ENCODE assay signal across 13 mouse cellular contexts in the genomic region with DNA sequence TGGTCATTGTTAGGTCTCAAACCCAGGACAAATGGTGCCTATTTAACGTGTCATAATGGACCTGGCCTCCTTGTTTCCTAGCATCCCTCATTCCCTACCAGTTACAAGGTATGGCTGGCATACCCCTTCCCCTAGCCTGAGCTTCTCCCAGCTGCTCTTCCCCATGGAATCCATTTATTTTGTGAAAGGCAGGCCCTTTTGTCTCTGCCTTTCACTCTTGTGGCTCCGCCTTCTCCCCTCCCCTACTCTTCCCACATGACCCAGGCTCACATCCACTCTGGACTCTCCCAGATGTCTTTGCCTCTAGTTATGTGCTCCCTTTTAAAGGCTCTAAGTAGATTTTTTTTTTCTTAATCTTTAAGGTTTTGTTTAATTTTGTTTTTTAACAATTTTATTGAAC. TPM values are rescaled to one million over a fixed set of nuclear protein-coding genes. Genes with fewer than 3 reads are reported as not detected.
DNase-seq lines count a peak whose midpoint lies in the region; ATAC-seq and TF ChIP-seq lines count a peak whose summit lies in the region.
"Had no signal": no experiment of that assay in that cellular context is flagged by ENCODE, and none has a peak within 500 bp of the region (broad histone marks: within the 10 kb centered on the region; RNA-seq: fewer than 3 reads in every experiment).

No protein-coding gene starts in this region.

- H3K27ac ChIP-seq in hindbrain, embryonic 10.5 days: peak overlapping the region; percentile 77
- no peak overlapping the region for H3K27ac ChIP-seq in hindbrain, postnatal 0 days
- peak overlapping the region; percentile 79 for H3K27ac ChIP-seq in midbrain, embryonic 10.5 days (replicated peaks)
- H3K27ac ChIP-seq in midbrain, embryonic 16.5 days (ENCODE audit: low read length): no peak overlapping the region
- H3K27ac ChIP-seq in midbrain, embryonic 14.5 days (replicated peaks; ENCODE audit: low read depth, low read length): 0 out of 2 replicates have a peak overlapping the region, but pooled peaks have one; percentile 5

- DNase-seq in hindbrain, embryonic 10.5 days (ENCODE audit: low spot score): peak; percentile 39
- DNase-seq in hindbrain, postnatal 0 days (ENCODE audit: low spot score): no peak
- peak; percentile 41 for DNase-seq in midbrain, embryonic 10.5 days (ENCODE audit: low spot score)
- DNase-seq in embryo, embryonic 11 days: peak; percentile 70
- peak; percentile 35 for DNase-seq in midbrain, embryonic 14.5 days
- DNase-seq in T-cell, adult 2 months (ENCODE audit: low spot score): no peak
- no peak for DNase-seq in layer of hippocampus, postnatal 10 days (ENCODE audit: low spot score in 2 of 2)
- DNase-seq: B cell, adult 2 months; liver, postnatal 0 days had no signal

- no peaks in the 10 kb centered on the region for H3K9me3 ChIP-seq in hindbrain, embryonic 10.5 days
- H3K9me3 ChIP-seq in hindbrain, postnatal 0 days (ENCODE audit: low read length): no peaks in the 10 kb centered on the region
- no peaks in the 10 kb centered on the region for H3K9me3 ChIP-seq in midbrain, embryonic 10.5 days (replicated peaks)
- no peaks in the 10 kb centered on the region for H3K9me3 ChIP-seq in midbrain, embryonic 16.5 days (replicated peaks; ENCODE audit: control insufficient read depth, low read length, poor library complexity, severe bottlenecking)
- H3K9me3 ChIP-seq in midbrain, embryonic 14.5 days (ENCODE audit: control insufficient read depth, low read length): no peaks in the 10 kb centered on the region
- H3K9me3 ChIP-seq: heart, embryonic 12.5 days had no signal

- no peak overlapping the region for H3K4me2 ChIP-seq in hindbrain, postnatal 0 days (ENCODE audit: low read depth, low read length)
- H3K4me2 ChIP-seq in midbrain, embryonic 16.5 days (ENCODE audit: low read length): no peak overlapping the region
- H3K4me2 ChIP-seq in midbrain, embryonic 14.5 days (ENCODE audit: low read length): no peak overlapping the region
- H3K4me2 ChIP-seq: heart, embryonic 12.5 days had no signal

- WGBS in hindbrain, embryonic 10.5 days: 46% methylated on average over 2 of the region's 2 CpGs
- WGBS in hindbrain, postnatal 0 days: 39% methylated on average over 2 of the region's 2 CpGs
- WGBS in midbrain, embryonic 10.5 days: 56% methylated on average over 2 of the region's 2 CpGs
- 47% methylated on average over 2 of the region's 2 CpGs for WGBS in midbrain, embryonic 16.5 days
- WGBS in midbrain, embryonic 14.5 days: 33% methylated on average over 2 of the region's 2 CpGs

- peaks cover 47% of the 10 kb centered on the region for H3K4me1 ChIP-seq in hindbrain, embryonic 10.5 days (replicated peaks)
- peaks cover 10% of the 10 kb centered on the region; the same call in 1 of the 2 replicates for H3K4me1 ChIP-seq in hindbrain, postnatal 0 days (ENCODE audit: insufficient read depth, low read length)
- peaks cover 48% of the 10 kb centered on the region for H3K4me1 ChIP-seq in midbrain, embryonic 10.5 days
- peaks cover 33% of the 10 kb centered on the region for H3K4me1 ChIP-seq in midbrain, embryonic 16.5 days (ENCODE audit: control insufficient read depth, insufficient read depth, low read length)
- H3K4me1 ChIP-seq in midbrain, embryonic 14.5 days (ENCODE audit: control insufficient read depth, insufficient read depth, low read length): peaks cover 32% of the 10 kb centered on the region

- no peaks in the 10 kb centered on the region for H3K27me3 ChIP-seq in hindbrain, embryonic 10.5 days (ENCODE audit: insufficient read depth, poor library complexity, severe bottlenecking)
- H3K27me3 ChIP-seq in hindbrain, postnatal 0 days (ENCODE audit: insufficient read depth, low read length): no peaks in the 10 kb centered on the region
- no peaks in the 10 kb centered on the region for H3K27me3 ChIP-seq in midbrain, embryonic 10.5 days (ENCODE audit: low read depth, poor library complexity, severe bottlenecking)
- H3K27me3 ChIP-seq in midbrain, embryonic 16.5 days (ENCODE audit: control insufficient read depth, insufficient read depth, low read depth, low read length): no peaks in the 10 kb centered on the region
- no peaks in the 10 kb centered on the region for H3K27me3 ChIP-seq in midbrain, embryonic 14.5 days (ENCODE audit: control insufficient read depth, insufficient read depth, low read length)
- H3K27me3 ChIP-seq: heart, embryonic 12.5 days had no signal

- peaks cover 44% of the 10 kb centered on the region for H3K36me3 ChIP-seq in hindbrain, embryonic 10.5 days
- peaks cover 18% of the 10 kb centered on the region for H3K36me3 ChIP-seq in hindbrain, postnatal 0 days (ENCODE audit: insufficient read depth, low read length)
- peaks cover 46% of the 10 kb centered on the region for H3K36me3 ChIP-seq in midbrain, embryonic 10.5 days
- H3K36me3 ChIP-seq in midbrain, embryonic 16.5 days (ENCODE audit: control insufficient read depth, insufficient read depth, low read length): peaks cover 26% of the 10 kb centered on the region
- peaks cover 39% of the 10 kb centered on the region for H3K36me3 ChIP-seq in midbrain, embryonic 14.5 days (ENCODE audit: control insufficient read depth, insufficient read depth, low read length)

- no peak overlapping the region for H3K9ac ChIP-seq in hindbrain, postnatal 0 days (replicated peaks; ENCODE audit: low read length)
- no peak overlapping the region for H3K9ac ChIP-seq in midbrain, embryonic 16.5 days (ENCODE audit: low read depth, low read length)
- peak overlapping the region; percentile 20; the same call in 1 of the 2 replicates for H3K9ac ChIP-seq in midbrain, embryonic 14.5 days (replicated peaks; ENCODE audit: low read length)
- H3K9ac ChIP-seq: heart, embryonic 12.5 days; liver, postnatal 0 days had no signal

- TF ChIP-seq CTCF in hindbrain, postnatal 0 days (IDR thresholded peaks at IDR 0.05; ENCODE audit: low read depth): no peak

- ATAC-seq in hindbrain, postnatal 0 days: no peak
- no peak for ATAC-seq in midbrain, embryonic 16.5 days
- no peak for ATAC-seq in midbrain, embryonic 14.5 days (ENCODE audit: low FRiP score, low TSS enrichment)
- ATAC-seq: inflammation-experienced regulatory T-cells, adult 6 months; liver, postnatal 0 days had no signal

- peak overlapping the region; percentile 16 for H3K4me3 ChIP-seq in hindbrain, embryonic 10.5 days
- no peak overlapping the region for H3K4me3 ChIP-seq in hindbrain, postnatal 0 days (ENCODE audit: low read length)
- H3K4me3 ChIP-seq in midbrain, embryonic 10.5 days: peak overlapping the region; percentile 0; the same call in 1 of the 2 replicates
- no peak overlapping the region for H3K4me3 ChIP-seq in midbrain, embryonic 16.5 days (ENCODE audit: low read depth, low read length)
- H3K4me3 ChIP-seq in midbrain, embryonic 14.5 days (replicated peaks; ENCODE audit: low read depth, low read length): no peak overlapping the region
- H3K4me3 ChIP-seq: heart, embryonic 12.5 days; myocyte had no signal

RNA-seq across cellular contexts. Expression of a gene that starts 2.8 kb away (rescaled TPM):
- polyA plus RNA-seq in hindbrain, embryonic 10.5 days (2016; fragmentation: Nextera tagmentation; extraction: Ambion mirVana): 25.8 and 27.3 TPM in 2 replicates
- 17.7 and 32.4 TPM in 2 replicates for total RNA-seq in hindbrain, postnatal 0 days (2014; rRNA removed)
- polyA plus RNA-seq in hindbrain, postnatal 0 days (2015; fragmentation: Nextera tagmentation; extraction: Ambion mirVana): 19.7 and 22.5 TPM in 2 replicates
- polyA plus RNA-seq in midbrain, embryonic 10.5 days (2016; fragmentation: Nextera tagmentation; extraction: Ambion mirVana): 25.0 and 26.4 TPM in 2 replicates
- polyA plus RNA-seq in midbrain, embryonic 16.5 days (2015; fragmentation: Nextera tagmentation; extraction: Ambion mirVana): 24.5 and 25.8 TPM in 2 replicates
- polyA plus RNA-seq in midbrain, embryonic 14.5 days (2014; fragmentation: Nextera tagmentation; extraction: Ambion mirVana): 25.5 and 28.8 TPM in 2 replicates
- total RNA-seq in layer of hippocampus, postnatal 10 days (2021): 10 to 100 TPM; 13.3 to 15.4 TPM

RNA-seq across cellular contexts. Expression of a gene that starts 3.1 kb away (rescaled TPM):
- 58.8 TPM in 2 replicates for polyA plus RNA-seq in hindbrain, embryonic 10.5 days (2016; fragmentation: Nextera tagmentation; extraction: Ambion mirVana)
- total RNA-seq in hindbrain, postnatal 0 days (2014; rRNA removed): 29.5 and 36.8 TPM in 2 replicates
- 50.6 and 51.5 TPM in 2 replicates for polyA plus RNA-seq in hindbrain, postnatal 0 days (2015; fragmentation: Nextera tagmentation; extraction: Ambion mirVana)
- 60.5 and 60.9 TPM in 2 replicates for polyA plus RNA-seq in midbrain, embryonic 10.5 days (2016; fragmentation: Nextera tagmentation; extraction: Ambion mirVana)
- 37.4 and 37.9 TPM in 2 replicates for polyA plus RNA-seq in midbrain, embryonic 16.5 days (2015; fragmentation: Nextera tagmentation; extraction: Ambion mirVana)
- polyA plus RNA-seq in midbrain, embryonic 14.5 days (2014; fragmentation: Nextera tagmentation; extraction: Ambion mirVana): 42.9 and 46.1 TPM in 2 replicates
- total RNA-seq in layer of hippocampus, postnatal 10 days (2021): 10 to 100 TPM; 22.6 to 24.9 TPM

RNA-seq across cellular contexts. Expression of a gene that starts 22.8 kb away (rescaled TPM):
- 0.47 and 1.1 TPM in 2 replicates for polyA plus RNA-seq in hindbrain, embryonic 10.5 days (2016; fragmentation: Nextera tagmentation; extraction: Ambion mirVana)
- total RNA-seq in hindbrain, postnatal 0 days (2014; rRNA removed): not detected in 2 replicates
- polyA plus RNA-seq in hindbrain, postnatal 0 days (2015; fragmentation: Nextera tagmentation; extraction: Ambion mirVana): 0.19 and 0.25 TPM in 2 replicates
- polyA plus RNA-seq in midbrain, embryonic 10.5 days (2016; fragmentation: Nextera tagmentation; extraction: Ambion mirVana): 0.37 and 0.51 TPM in 2 replicates
- 0.25 and 0.58 TPM in 2 replicates for polyA plus RNA-seq in midbrain, embryonic 16.5 days (2015; fragmentation: Nextera tagmentation; extraction: Ambion mirVana)
- 0.26 and 0.47 TPM in 2 replicates for polyA plus RNA-seq in midbrain, embryonic 14.5 days (2014; fragmentation: Nextera tagmentation; extraction: Ambion mirVana)
- not detected for total RNA-seq in layer of hippocampus, postnatal 10 days (2021)
- polyA plus RNA-seq: heart, embryonic 12.5 days; inflammation-experienced regulatory T-cells, adult 6 months had no signal

RNA-seq across cellular contexts. Expression of a gene that starts 37.2 kb away (rescaled TPM):
- 21.5 and 25.3 TPM in 2 replicates for polyA plus RNA-seq in hindbrain, embryonic 10.5 days (2016; fragmentation: Nextera tagmentation; extraction: Ambion mirVana)
- total RNA-seq in hindbrain, postnatal 0 days (2014; rRNA removed): 63.3 and 67.9 TPM in 2 replicates
- 35.0 and 35.6 TPM in 2 replicates for polyA plus RNA-seq in hindbrain, postnatal 0 days (2015; fragmentation: Nextera tagmentation; extraction: Ambion mirVana)
- 20.4 and 20.7 TPM in 2 replicates for polyA plus RNA-seq in midbrain, embryonic 10.5 days (2016; fragmentation: Nextera tagmentation; extraction: Ambion mirVana)
- 37.6 and 38.5 TPM in 2 replicates for polyA plus RNA-seq in midbrain, embryonic 16.5 days (2015; fragmentation: Nextera tagmentation; extraction: Ambion mirVana)
- polyA plus RNA-seq in midbrain, embryonic 14.5 days (2014; fragmentation: Nextera tagmentation; extraction: Ambion mirVana): 28.5 and 31.1 TPM in 2 replicates
- 10 to 100 TPM; 33.1 to 34.0 TPM for total RNA-seq in layer of hippocampus, postnatal 10 days (2021)

RNA-seq across cellular contexts. Expression of a gene that starts 38.1 kb away (rescaled TPM):
- 32.1 and 40.3 TPM in 2 replicates for polyA plus RNA-seq in hindbrain, embryonic 10.5 days (2016; fragmentation: Nextera tagmentation; extraction: Ambion mirVana)
- 59.9 and 63.8 TPM in 2 replicates for total RNA-seq in hindbrain, postnatal 0 days (2014; rRNA removed)
- polyA plus RNA-seq in hindbrain, postnatal 0 days (2015; fragmentation: Nextera tagmentation; extraction: Ambion mirVana): 30.6 and 31.3 TPM in 2 replicates
- polyA plus RNA-seq in midbrain, embryonic 10.5 days (2016; fragmentation: Nextera tagmentation; extraction: Ambion mirVana): 23.1 and 29.9 TPM in 2 replicates
- polyA plus RNA-seq in midbrain, embryonic 16.5 days (2015; fragmentation: Nextera tagmentation; extraction: Ambion mirVana): 32.4 and 36.3 TPM in 2 replicates
- polyA plus RNA-seq in midbrain, embryonic 14.5 days (2014; fragmentation: Nextera tagmentation; extraction: Ambion mirVana): 35.2 and 40.1 TPM in 2 replicates
- total RNA-seq in layer of hippocampus, postnatal 10 days (2021): 10 to 100 TPM; 39.1 TPM

Comparison
In these comparisons a context has a peak if more than half of its experiments do, and no peak if none do; other contexts are left out.
1. DNase-seq: peak in hindbrain, embryonic 10.5 days (single experiment), midbrain, embryonic 10.5 days (single experiment), embryo, embryonic 11 days (single experiment) and midbrain, embryonic 14.5 days (single experiment); none in hindbrain, postnatal 0 days (single experiment), T-cell, adult 2 months (single experiment) and layer of hippocampus, postnatal 10 days (0 of 2).
2. H3K27ac ChIP-seq: peak in hindbrain, embryonic 10.5 days (single experiment), midbrain, embryonic 10.5 days (single experiment) and midbrain, embryonic 14.5 days (single experiment); none in hindbrain, postnatal 0 days (single experiment) and midbrain, embryonic 16.5 days (single experiment).
3. H3K4me3 ChIP-seq: peak in hindbrain, embryonic 10.5 days (single experiment) and midbrain, embryonic 10.5 days (single experiment); none in hindbrain, postnatal 0 days (single experiment), midbrain, embryonic 16.5 days (single experiment) and midbrain, embryonic 14.5 days (single experiment).